Mouse (Mus musculus): ENCODE data around the gene Sfrp4.

Gene Sfrp4

GRCm38 (mm10) chr13:19636131-19636530 lies 13.2 kb downstream of the Sfrp4 start:
- no peak for DNase-seq (ENCODE audit: low spot score)

GRCm38 (mm10) chr13:19640203-19640851 lies 17.4 kb downstream of the Sfrp4 start:
- DNase-seq (ENCODE audit: low spot score) = no peak

GRCm38 (mm10) chr13:19643519-19643918 lies 20.6 kb downstream of the Sfrp4 start:
- no peak for DNase-seq (ENCODE audit: low spot score)

- DNase-seq (ENCODE audit: low spot score) = no peak
Measured at GRCm38 (mm10) chr13:19644225-19644624, 21.3 kb downstream of the Sfrp4 start.

- no peak for DNase-seq (ENCODE audit: low spot score)
Measured at GRCm38 (mm10) chr13:19649824-19650223, 26.9 kb downstream of the Sfrp4 start.

GRCm38 (mm10) chr13:19652405-19652804 lies 29.5 kb downstream of the Sfrp4 start:
- DNase-seq (ENCODE audit: low spot score) = no peak

- DNase-seq (ENCODE audit: low spot score) = no peak
Measured at GRCm38 (mm10) chr13:19668355-19669140, 45.6 kb downstream of the Sfrp4 start.

GRCm38 (mm10) chr13:19674025-19674424 lies 51.1 kb downstream of the Sfrp4 start:
- DNase-seq (ENCODE audit: low spot score) = no peak

- no peak for DNase-seq (ENCODE audit: low spot score)
Measured at GRCm38 (mm10) chr13:19674601-19675000, 51.7 kb downstream of the Sfrp4 start.

All from testis, postnatal 10 days (tissue).